13 mouse cellular contexts compared by ENCODE assay signal in the genomic region with DNA sequence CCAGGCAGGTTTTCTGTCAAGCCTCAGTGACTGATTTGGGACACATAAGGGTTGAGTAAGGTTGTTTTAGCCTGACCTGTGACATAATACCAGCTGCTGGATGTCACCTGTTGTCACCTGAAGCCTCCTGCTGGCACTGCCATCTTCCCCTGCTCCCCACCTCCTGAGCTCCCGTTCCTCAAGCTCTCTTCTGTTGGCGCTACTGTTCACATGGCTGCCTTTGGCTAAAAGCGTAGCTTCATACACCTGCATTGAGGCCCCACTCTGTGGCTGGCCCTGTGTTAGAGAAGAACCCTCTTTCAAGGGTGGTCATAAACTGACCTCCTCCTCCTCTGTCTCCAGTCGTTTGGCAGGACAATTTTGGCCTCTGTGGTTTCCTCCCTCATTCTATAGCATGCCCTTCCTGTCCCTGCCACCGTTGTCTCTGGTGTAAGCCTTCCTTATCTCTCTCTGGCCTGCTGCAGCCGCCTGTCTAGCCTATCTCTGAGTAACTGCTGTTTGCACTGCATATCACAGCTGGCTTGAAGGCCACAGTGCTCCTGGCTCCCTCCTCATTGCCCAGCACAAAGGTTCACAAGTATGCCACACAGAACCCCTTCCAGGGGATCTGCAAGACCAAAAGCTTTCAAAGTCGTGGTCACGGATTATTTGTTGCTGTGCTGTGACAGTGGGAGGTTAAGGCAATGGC. TPM values are rescaled to one million over a fixed set of nuclear protein-coding genes. Genes with fewer than 3 reads are reported as not detected.
DNase-seq lines count a peak whose midpoint lies in the region; ATAC-seq lines count a peak whose summit lies in the region.
"Had no signal": no experiment of that assay in that cellular context is flagged by ENCODE, and none has a peak within 500 bp of the region (broad histone marks: within the 10 kb centered on the region; RNA-seq: fewer than 3 reads in every experiment).

No protein-coding gene starts in this region.

- peak; percentile 99 for ATAC-seq in liver, embryonic 16.5 days (ENCODE audit: low read depth)
- ATAC-seq: midbrain, embryonic 16.5 days; Patski had no signal

- peak overlapping the region; percentile 57 for H3K4me3 ChIP-seq in erythroblast, embryonic 14.5 days (replicated peaks)
- peak overlapping the region; percentile 31 for H3K4me3 ChIP-seq in liver, embryonic 16.5 days (ENCODE audit: low read depth, low read length)

- peak; percentile 10 for DNase-seq in ovary, adult 18-20 months (ENCODE audit: low spot score)
- no peak for DNase-seq in ovary, postnatal 10 days (ENCODE audit: low spot score)
- DNase-seq in cerebellum, postnatal 4 days (ENCODE audit: low spot score in 2 of 2) = no peak
- no peak for DNase-seq in cerebellum, postnatal 10 days
- DNase-seq in frontal cortex, postnatal 10 days (ENCODE audit: low spot score in 2 of 2) = no peak
- DNase-seq: cerebellum, adult 18-20 months; kidney, postnatal 25 days; left cerebral cortex, postnatal 4 days; thymus, postnatal 14 days had no signal

- WGBS in liver, embryonic 16.5 days (ENCODE audit: insufficient replicate concordance) = 8% methylated on average over 8 of the region's 8 CpGs

- peak overlapping the region; percentile 50 for H3K9ac ChIP-seq in liver, embryonic 16.5 days (ENCODE audit: low read depth, low read length)

- no peaks in the 10 kb centered on the region for H3K9me3 ChIP-seq in erythroblast, embryonic 14.5 days (ENCODE audit: control insufficient read depth, low read length)
- no peaks in the 10 kb centered on the region for H3K9me3 ChIP-seq in liver, embryonic 16.5 days (replicated peaks; ENCODE audit: control insufficient read depth, low read length)

- peak overlapping the region; percentile 92 for H3K27ac ChIP-seq in liver, embryonic 16.5 days (ENCODE audit: low read length)

- H3K4me1 ChIP-seq in erythroblast, embryonic 14.5 days (ENCODE audit: control insufficient read depth) = peaks cover 92% of the 10 kb centered on the region
- H3K4me1 ChIP-seq in liver, embryonic 16.5 days (ENCODE audit: control insufficient read depth, low read depth, low read length) = peaks cover 58% of the 10 kb centered on the region

- peak overlapping the region; percentile 71 for H3K4me2 ChIP-seq in liver, embryonic 16.5 days (ENCODE audit: low read depth, low read length)

- H3K36me3 ChIP-seq in erythroblast, embryonic 14.5 days (ENCODE audit: control insufficient read depth) = peaks cover 100% of the 10 kb centered on the region
- H3K36me3 ChIP-seq in liver, embryonic 16.5 days (ENCODE audit: control insufficient read depth, insufficient read depth) = peaks cover 15% of the 10 kb centered on the region

- no peaks in the 10 kb centered on the region for H3K27me3 ChIP-seq in erythroblast, embryonic 14.5 days (ENCODE audit: control insufficient read depth)
- no peaks in the 10 kb centered on the region for H3K27me3 ChIP-seq in liver, embryonic 16.5 days (ENCODE audit: control insufficient read depth, insufficient read depth, low read depth, low read length)
- H3K27me3 ChIP-seq: Patski had no signal

RNA-seq across cellular contexts. Expression of a gene that starts 10.1 kb away (rescaled TPM):
- 7.1 and 8.0 TPM in 2 replicates for polyA plus RNA-seq in erythroblast, embryonic 14.5 days (2012)
- polyA plus RNA-seq in liver, embryonic 16.5 days (2015; fragmentation: Nextera tagmentation; extraction: Ambion mirVana) = 30.7 and 30.9 TPM in 2 replicates

RNA-seq across cellular contexts. Expression of a gene that starts 21.2 kb away (rescaled TPM):
- 0.55 and 1.0 TPM in 2 replicates for polyA plus RNA-seq in erythroblast, embryonic 14.5 days (2012)
- polyA plus RNA-seq in liver, embryonic 16.5 days (2015; fragmentation: Nextera tagmentation; extraction: Ambion mirVana) = 7.8 and 10.2 TPM in 2 replicates

RNA-seq across cellular contexts. Expression of a gene that starts 35.1 kb away (rescaled TPM):
- 0.02 TPM in 1 of 2 replicates, not detected in the other for polyA plus RNA-seq in erythroblast, embryonic 14.5 days (2012)
- polyA plus RNA-seq in liver, embryonic 16.5 days (2015; fragmentation: Nextera tagmentation; extraction: Ambion mirVana) = not detected in 2 replicates
- polyA plus RNA-seq: Patski had no signal

RNA-seq across cellular contexts. Expression of a gene that starts 41.3 kb away (rescaled TPM):
- polyA plus RNA-seq in erythroblast, embryonic 14.5 days (2012) = not detected in 2 replicates
- not detected in 2 replicates for polyA plus RNA-seq in liver, embryonic 16.5 days (2015; fragmentation: Nextera tagmentation; extraction: Ambion mirVana)
- polyA plus RNA-seq: Patski had no signal
